Comparison of ENCODE assay signal across 1 mouse cellular context in genomic region chr12:99331341-99331947, GRCm38 (mm10).
TF ChIP-seq lines count a peak whose summit lies in the region.

No protein-coding gene starts in this region.

TF ChIP-seq in MEL, 35 proteins besides CTCF, POLR2A, EP300 and RAD21 (continued from another document):
- TF ChIP-seq TCF12 (IDR thresholded peaks at IDR 0.05; ENCODE audit: low read depth, low read length) (peak; percentile 90), NRF1 (IDR thresholded peaks at IDR 0.05; ENCODE audit: insufficient read depth, low read depth, low read length, poor library complexity, severe bottlenecking) (no peak), SIN3A (IDR thresholded peaks at IDR 0.05; ENCODE audit: low read length) (0 out of 2 replicates have a peak, but pooled peaks have one; percentile 8), MXI1 (IDR thresholded peaks at IDR 0.05; ENCODE audit: low read depth, low read length) (no peak), ZKSCAN1 (IDR thresholded peaks at IDR 0.05; ENCODE audit: low read depth, low read length) (no peak), MAX (IDR thresholded peaks at IDR 0.05; ENCODE audit: low read length) (no peak), USF2 (IDR thresholded peaks at IDR 0.05; ENCODE audit: borderline replicate concordance in 1 of 2, insufficient read depth in 1 of 2, low read depth in 1 of 2, low read length in 2 of 2) (no peak), SMC3 (IDR thresholded peaks at IDR 0.05; ENCODE audit: low read depth, low read length) (no peak), MYC (IDR thresholded peaks at IDR 0.05; ENCODE audit: low read depth, low read length) (no peak), MAFK (IDR thresholded peaks at IDR 0.05; ENCODE audit: borderline replicate concordance, low read depth, low read length) (no peak), ZC3H11A (IDR thresholded peaks at IDR 0.05; ENCODE audit: low read depth, low read length) (no peak), TAL1 (IDR thresholded peaks at IDR 0.05; ENCODE audit: low read length) (peak; percentile 73), GATA1 (IDR thresholded peaks at IDR 0.05; ENCODE audit: low read depth, low read length) (peak; percentile 84)
